Mouse (Mus musculus) brain, embryonic 14.5 days (tissue): ENCODE measurements around the gene Igdcc4. TPM values are rescaled to one million over a fixed set of nuclear protein-coding genes. Genes with fewer than 3 reads are reported as not detected.

Source experiments
- DNase-seq: peaks from one replicate; pipeline ENCODE4 v3.0.0-alpha.2; 2011; ENCODE audit warnings: low read depth
- CTCF ChIP-seq: fragments of 200-500 bp; IDR thresholded peaks from 2 replicates; pipeline ENCODE4 v1.5.1; 2012; ENCODE audit warnings: inconsistent platforms, mild to moderate bottlenecking, moderate library complexity, borderline replicate concordance; ENCODE audit not compliant: insufficient read depth, insufficient read length; ENCODE audit errors: extremely low read depth
- POLR2A ChIP-seq: fragments of 200-500 bp; IDR thresholded peaks from 2 replicates; pipeline ENCODE4 v1.6.1; 2012; ENCODE audit warnings: mild to moderate bottlenecking, inconsistent platforms, borderline replicate concordance; ENCODE audit not compliant: poor library complexity, insufficient read depth, insufficient read length, severe bottlenecking; ENCODE audit errors: extremely low read depth
- polyA plus RNA-seq: library from polyadenylated mRNA; depleted of rRNA; stranded (reverse); fragments of >200 nt; gene quantifications from 2 replicates; pipeline ENCODE4 v1.2.3, GENCODE M21; 2012

Igdcc4 gene
- polyA plus RNA-seq, 1 experiment: 33.3 TPM

- peak; percentile 76 for DNase-seq
- no peak for TF ChIP-seq POLR2A
- no peak for TF ChIP-seq CTCF
These were observed 40.2 kb downstream of the Igdcc4 start for GRCm38 (mm10) chr9:65141306-65141975.

- peak; percentile 58 for DNase-seq
- TF ChIP-seq CTCF (no peak), POLR2A (no peak)
These were observed 40.7 kb downstream of the Igdcc4 start for GRCm38 (mm10) chr9:65141976-65142318.

GRCm38 (mm10) chr9:65142399-65142798 lies 41.1 kb downstream of the Igdcc4 start:
- DNase-seq: peak; percentile 65
- TF ChIP-seq POLR2A (no peak), CTCF (no peak)

GRCm38 (mm10) chr9:65146001-65146400 lies 44.7 kb downstream of the Igdcc4 start:
- DNase-seq: no peak
- TF ChIP-seq POLR2A (no peak), CTCF (no peak)

- DNase-seq: no peak
- TF ChIP-seq CTCF (no peak), POLR2A (no peak)
These were observed 47.2 kb downstream of the Igdcc4 start for GRCm38 (mm10) chr9:65148507-65148906.

- TF ChIP-seq CTCF (no peak), POLR2A (no peak)
- no peak for DNase-seq
These were observed 51.5 kb downstream of the Igdcc4 start for GRCm38 (mm10) chr9:65152711-65153330.

GRCm38 (mm10) chr9:65153331-65153711 lies 52.0 kb downstream of the Igdcc4 start:
- TF ChIP-seq POLR2A (no peak), CTCF (no peak)
- DNase-seq: peak; percentile 91

- TF ChIP-seq POLR2A: no peak
- no peak for TF ChIP-seq CTCF
- DNase-seq: no peak
These were observed 53.6 kb downstream of the Igdcc4 start for GRCm38 (mm10) chr9:65154692-65155455.

GRCm38 (mm10) chr9:65156604-65157003 lies 55.3 kb downstream of the Igdcc4 start:
- peak; percentile 67 for DNase-seq

GRCm38 (mm10) chr9:65157631-65158030 lies 56.3 kb downstream of the Igdcc4 start:
- DNase-seq: no peak
- TF ChIP-seq CTCF (no peak), POLR2A (no peak)

More at GRCm38 (mm10) chr9:65156604-65157003, 55.3 kb downstream of the Igdcc4 start:
- TF ChIP-seq CTCF (no peak), POLR2A (no peak)

- DNase-seq: no peak
- no peak for TF ChIP-seq CTCF
- no peak for TF ChIP-seq POLR2A
These were observed 59.9 kb downstream of the Igdcc4 start for GRCm38 (mm10) chr9:65161188-65161587.
